Mouse (Mus musculus) brain, embryonic 18.5 days (tissue): ENCODE results near the gene Rhov.
A peak's percentile ranks its signal among the peaks of the same experiment; 100 is the strongest.

ENCODE experiments used
- DNase-seq: peaks from one replicate; pipeline ENCODE4 v3.0.0-alpha.2; 2012; ENCODE audit warnings: low read depth, low spot score

Rhov gene

GRCm38 (mm10) chr2:119270643-119271331, at the start of gene Rhov:
Gene Rhov (minus strand): TSS chr2:119271272.
- DNase-seq = peak; percentile 60

- no peak for DNase-seq
Observed at GRCm38 (mm10) chr2:119320571-119320970, 49.5 kb upstream of the Rhov start.

- no peak for DNase-seq
Observed at GRCm38 (mm10) chr2:119318043-119318710, 47.1 kb upstream of the Rhov start.

- no peak for DNase-seq
Observed at GRCm38 (mm10) chr2:119314742-119315310, 43.8 kb upstream of the Rhov start.

GRCm38 (mm10) chr2:119313780-119314479, 42.9 kb upstream of the Rhov start:
- DNase-seq = no peak

GRCm38 (mm10) chr2:119312380-119312958, 41.4 kb upstream of the Rhov start:
- no peak for DNase-seq

- DNase-seq = no peak
Observed at GRCm38 (mm10) chr2:119311544-119311943, 40.5 kb upstream of the Rhov start.

- no peak for DNase-seq
Observed at GRCm38 (mm10) chr2:119304798-119305208, 33.7 kb upstream of the Rhov start.

- DNase-seq = no peak
Observed at GRCm38 (mm10) chr2:119304391-119304790, 33.3 kb upstream of the Rhov start.

- no peak for DNase-seq
Observed at GRCm38 (mm10) chr2:119302876-119303275, 31.8 kb upstream of the Rhov start.

- DNase-seq = no peak
Observed at GRCm38 (mm10) chr2:119300819-119301493, 29.9 kb upstream of the Rhov start.

- no peak for DNase-seq
Observed at GRCm38 (mm10) chr2:119299981-119300818, 29.1 kb upstream of the Rhov start.

- DNase-seq = no peak
Observed at GRCm38 (mm10) chr2:119298839-119299238, 27.8 kb upstream of the Rhov start.

- no peak for DNase-seq
Observed at GRCm38 (mm10) chr2:119298330-119298729, 27.3 kb upstream of the Rhov start.

GRCm38 (mm10) chr2:119297506-119297905, 26.4 kb upstream of the Rhov start:
- no peak for DNase-seq

- no peak for DNase-seq
Observed at GRCm38 (mm10) chr2:119296756-119297155, 25.7 kb upstream of the Rhov start.

- DNase-seq = no peak
Observed at GRCm38 (mm10) chr2:119294411-119294810, 23.3 kb upstream of the Rhov start.

- no peak for DNase-seq
Observed at GRCm38 (mm10) chr2:119293776-119294390, 22.8 kb upstream of the Rhov start.

GRCm38 (mm10) chr2:119293311-119293710, 22.2 kb upstream of the Rhov start:
- DNase-seq = no peak

GRCm38 (mm10) chr2:119292852-119293251, 21.8 kb upstream of the Rhov start:
- DNase-seq = no peak
